Mouse (Mus musculus) limb, embryonic 11.5 days (tissue): ENCODE results near the gene Art2b. TPM values are rescaled to one million over a fixed set of nuclear protein-coding genes. Genes with fewer than 3 reads are reported as not detected.

Experiments used
- ATAC-seq: fragments of 200-750 bp; cut with Nextera tagmentation; 2 replicates; pipeline ENCODE4 v1.8.0; 2017; ENCODE audit warnings: low read depth; ENCODE audit not compliant: insufficient number of reproducible peaks, low FRiP score, low TSS enrichment
- DNase-seq: peaks from one replicate; pipeline ENCODE4 v3.0.0-alpha.2; 2015; ENCODE audit warnings: low spot score
- H3K27ac ChIP-seq: fragments of 300-500 bp; sonication (generic); replicated peaks from 2 replicates; pipeline ENCODE4 v1.5.1; 2014; ENCODE audit warnings: low read depth, mild to moderate bottlenecking, low read length
- H3K27me3 ChIP-seq: fragments of 300-500 bp; sonication (generic); 2 replicates; pipeline ENCODE4 v1.6.1; 2014; ENCODE audit warnings: mild to moderate bottlenecking, low read length, mixed read lengths; ENCODE audit not compliant: control insufficient read depth, insufficient read depth
- H3K36me3 ChIP-seq: fragments of 300-500 bp; sonication (generic); 2 replicates; pipeline ENCODE4 v1.6.1; 2014; ENCODE audit warnings: mild to moderate bottlenecking, low read length, moderate library complexity, mixed read lengths; ENCODE audit not compliant: control insufficient read depth, insufficient read depth
- H3K4me1 ChIP-seq: fragments of 300-500 bp; sonication (generic); 2 replicates; pipeline ENCODE4 v1.6.1; 2014; ENCODE audit warnings: low read length, mixed read lengths; ENCODE audit not compliant: control insufficient read depth, insufficient read depth
- H3K4me2 ChIP-seq: fragments of 300-500 bp; sonication (generic); 2 replicates; pipeline ENCODE4 v1.6.1; 2014; ENCODE audit warnings: low read depth, mild to moderate bottlenecking, moderate library complexity; ENCODE audit not compliant: severe bottlenecking
- H3K4me3 ChIP-seq: fragments of 300-500 bp; sonication (generic); 2 replicates; pipeline ENCODE4 v1.5.1; 2014; ENCODE audit warnings: low read depth, low read length
- H3K9ac ChIP-seq: fragments of 300-500 bp; sonication (generic); 2 replicates; pipeline ENCODE4 v1.6.1; 2014; ENCODE audit warnings: mild to moderate bottlenecking, low read length
- H3K9me3 ChIP-seq: fragments of 300-500 bp; sonication (generic); 2 replicates; pipeline ENCODE4 v1.6.1; 2016; ENCODE audit warnings: low read length; ENCODE audit not compliant: control insufficient read depth
- WGBS: fragments of 180-500 bp; shearing (Covaris S2); extraction: QIAGEN DNeasy Blood & Tissue Kit; methylation state at CpG from one replicate; pipeline ENCODE4 v1.1.7; 2014; 5-methylcytosine and 5-hydroxymethylcytosine counted together
- polyA plus RNA-seq: library from polyadenylated mRNA; unstranded; fragments of >200 nt; fragmentation: Nextera tagmentation; extraction: Ambion mirVana; gene quantifications from 2 replicates; pipeline ENCODE4 v1.2.1, GENCODE M21; 2014

Art2b gene
- polyA plus RNA-seq, 1 experiment from 2014 or later, result not detected

DNA sequence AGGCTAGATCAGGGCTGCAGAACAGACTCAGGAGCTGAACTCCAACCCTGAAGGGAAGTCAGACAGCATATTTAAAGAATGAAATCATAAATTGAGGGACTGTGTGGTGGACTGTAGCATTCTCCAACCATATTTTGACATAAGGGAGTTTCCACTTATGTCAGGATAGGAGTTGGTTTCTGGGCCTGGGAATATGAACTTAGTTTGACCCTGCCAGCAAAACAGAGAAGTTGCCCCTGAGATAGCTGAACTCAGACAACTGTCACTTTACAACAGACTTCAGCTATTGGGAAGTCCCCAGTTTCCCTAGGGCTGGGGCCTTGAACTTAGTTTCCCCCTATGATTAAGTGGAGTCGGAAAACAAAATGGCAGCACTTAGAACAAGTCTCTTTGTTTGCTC, 33.9 kb downstream of the Art2b start:
- H3K9ac ChIP-seq, result no peak overlapping the region
- no peaks in the 10 kb centered on the region for H3K9me3 ChIP-seq
- ATAC-seq (no peak), DNase-seq (no peak)
- H3K27me3 ChIP-seq, result no peaks in the 10 kb centered on the region
- 97% methylated on average over 1 of the region's 1 CpGs for WGBS
- H3K27ac ChIP-seq, result no peak overlapping the region
- no peaks in the 10 kb centered on the region for H3K36me3 ChIP-seq
- no peak overlapping the region for H3K4me3 ChIP-seq
- no peaks in the 10 kb centered on the region for H3K4me1 ChIP-seq
- no peak overlapping the region for H3K4me2 ChIP-seq

DNA sequence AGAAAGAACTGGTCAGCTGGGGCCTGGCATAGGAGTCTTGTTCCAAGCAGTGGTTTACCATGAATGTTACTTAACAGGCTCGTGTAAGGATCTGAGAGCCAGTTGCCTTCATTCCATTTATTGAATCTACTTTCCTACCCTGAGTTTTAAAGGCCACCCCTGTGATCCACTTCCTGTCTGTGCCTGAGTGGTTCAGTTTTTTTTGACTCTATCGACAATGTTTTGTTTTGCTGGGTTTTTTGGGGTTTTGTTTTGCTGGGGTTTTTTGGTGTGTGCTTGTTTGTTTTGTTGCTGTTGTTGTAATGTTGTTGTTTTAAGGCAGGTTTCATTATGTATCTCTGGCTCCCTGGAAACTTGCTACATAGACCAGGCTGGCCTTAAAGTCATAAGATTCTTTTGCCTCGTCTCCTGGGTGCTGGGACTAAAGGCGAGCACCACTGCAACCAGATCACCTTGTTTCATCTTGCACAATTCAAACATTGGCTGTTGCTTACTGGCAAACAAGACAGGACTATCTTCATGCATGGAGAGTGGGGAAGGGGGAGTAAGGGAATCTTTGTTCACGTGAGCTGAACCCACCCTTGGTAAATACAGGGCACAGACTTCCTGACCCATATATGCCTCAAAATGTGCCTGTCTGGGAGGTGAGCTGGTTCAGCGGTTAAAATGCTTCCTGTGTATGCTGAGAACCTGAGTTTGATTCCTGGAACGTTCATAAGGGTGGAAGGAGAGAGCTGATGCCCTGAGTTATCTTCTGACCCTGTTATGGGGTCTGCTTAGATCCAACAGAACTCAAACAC, 34.5 kb downstream of the Art2b start:
- WGBS, result 74% methylated on average over 7 of the region's 7 CpGs
- ATAC-seq (no peak), DNase-seq (no peak)
- no peaks in the 10 kb centered on the region for H3K4me1 ChIP-seq
- H3K27me3 ChIP-seq, result no peaks in the 10 kb centered on the region
- no peak overlapping the region for H3K4me3 ChIP-seq
- no peak overlapping the region for H3K4me2 ChIP-seq
- H3K9ac ChIP-seq, result no peak overlapping the region
- H3K27ac ChIP-seq, result no peak overlapping the region
- H3K9me3 ChIP-seq, result no peaks in the 10 kb centered on the region
- no peaks in the 10 kb centered on the region for H3K36me3 ChIP-seq

DNA sequence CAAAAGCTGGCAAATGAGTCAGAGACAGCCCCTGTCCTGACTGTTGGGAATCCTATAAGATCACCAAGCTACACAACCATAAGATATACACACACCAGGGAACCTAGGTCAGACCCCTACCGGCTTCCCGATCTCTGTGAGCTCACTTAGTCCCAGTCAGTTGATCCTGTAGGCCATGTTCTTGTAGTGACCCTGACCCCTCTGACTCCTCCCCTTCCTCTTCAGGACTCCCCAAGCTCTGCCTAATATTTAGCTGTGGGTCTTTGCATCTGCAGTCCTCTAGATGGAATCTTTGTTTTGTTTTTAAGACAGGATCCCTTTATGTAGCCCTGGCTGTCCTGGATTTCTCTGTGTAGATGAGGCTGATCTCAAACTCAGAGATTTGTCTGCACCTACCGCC, 36.1 kb downstream of the Art2b start:
- no peaks in the 10 kb centered on the region for H3K36me3 ChIP-seq
- ATAC-seq (no peak), DNase-seq (no peak)
- no peak overlapping the region for H3K9ac ChIP-seq
- no peak overlapping the region for H3K4me2 ChIP-seq
- no peaks in the 10 kb centered on the region for H3K9me3 ChIP-seq
- no peaks in the 10 kb centered on the region for H3K4me1 ChIP-seq
- no peak overlapping the region for H3K27ac ChIP-seq
- H3K4me3 ChIP-seq, result no peak overlapping the region
- 81% methylated on average over 3 of the region's 3 CpGs for WGBS
- H3K27me3 ChIP-seq, result no peaks in the 10 kb centered on the region

DNA sequence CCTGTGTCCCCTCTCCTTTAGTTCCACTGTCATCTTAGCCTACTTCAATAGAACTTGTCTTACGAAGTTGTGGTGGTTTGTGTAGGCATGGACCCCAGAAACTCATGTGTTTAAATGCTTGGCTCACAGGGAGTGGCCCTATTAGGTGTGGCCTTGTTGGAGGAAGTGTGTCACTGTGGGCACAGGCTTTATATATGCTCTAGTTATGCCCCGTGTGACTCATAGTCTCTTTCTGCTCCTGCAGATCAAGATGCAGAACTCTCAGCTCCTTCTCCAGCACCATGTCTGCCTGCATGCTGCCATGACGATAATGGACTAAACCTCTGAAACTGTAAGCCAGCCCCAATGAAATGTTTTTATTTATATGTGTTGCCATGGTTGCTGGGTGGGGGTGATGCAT, 37.7 kb downstream of the Art2b start:
- WGBS, result 78% methylated on average over 3 of the region's 3 CpGs
- DNase-seq, result no peak
- ATAC-seq, result no peak

DNA sequence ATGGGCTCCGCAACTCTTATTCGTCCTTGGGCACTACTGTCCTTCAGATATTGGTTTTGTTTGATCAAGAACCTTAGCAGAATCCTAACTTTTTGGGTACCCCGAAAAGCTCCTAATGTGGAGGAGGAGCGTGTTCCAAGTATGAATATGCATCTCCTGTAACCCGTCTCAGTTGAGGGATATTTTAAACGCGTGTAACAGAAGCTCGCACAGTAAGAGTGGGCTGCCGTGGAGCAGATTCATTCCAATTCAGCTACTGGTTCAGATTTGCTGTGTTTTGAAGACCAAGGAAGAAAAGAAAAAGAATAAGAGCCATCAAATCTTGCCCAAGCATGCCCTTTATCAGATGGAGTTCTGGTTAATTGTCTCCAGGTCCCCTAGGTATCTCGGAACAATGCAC, 43.7 kb downstream of the Art2b start:
- WGBS, result 76% methylated on average over 10 of the region's 10 CpGs
- H3K9me3 ChIP-seq, result no peaks in the 10 kb centered on the region
- no peak overlapping the region for H3K27ac ChIP-seq
- ATAC-seq (no peak), DNase-seq (no peak)
- no peaks in the 10 kb centered on the region for H3K27me3 ChIP-seq
- no peak overlapping the region for H3K4me2 ChIP-seq
- no peaks in the 10 kb centered on the region for H3K4me1 ChIP-seq
- no peaks in the 10 kb centered on the region for H3K36me3 ChIP-seq
- H3K4me3 ChIP-seq, result no peak overlapping the region
- H3K9ac ChIP-seq, result no peak overlapping the region

More for the DNA sequence above, 37.7 kb downstream of the Art2b start:
- Histone ChIP-seq H3K4me2 (no peak overlapping the region), H3K27ac (no peak overlapping the region), H3K9me3 (no peaks in the 10 kb centered on the region), H3K36me3 (no peaks in the 10 kb centered on the region), H3K4me3 (no peak overlapping the region), H3K27me3 (no peaks in the 10 kb centered on the region), H3K9ac (no peak overlapping the region), H3K4me1 (no peaks in the 10 kb centered on the region)

DNA sequence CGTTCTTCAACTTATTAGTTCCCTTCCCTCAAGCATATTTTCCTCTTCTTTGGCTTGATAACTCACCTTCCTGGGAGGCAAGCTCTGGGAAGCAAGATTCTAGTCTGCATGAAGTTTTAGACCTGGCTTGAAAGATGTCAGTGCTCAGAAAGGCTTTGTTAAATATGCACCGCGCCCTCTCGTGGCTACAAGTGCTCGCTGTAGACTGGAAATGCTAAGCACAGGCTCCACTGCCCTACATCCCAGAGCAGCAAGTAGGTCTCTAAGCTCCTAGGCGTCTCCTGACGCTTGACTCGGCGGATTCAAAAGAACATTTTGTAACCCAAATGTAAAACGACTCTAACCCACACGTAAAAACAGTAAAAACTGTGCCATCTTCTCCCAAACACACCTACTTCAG, 44.3 kb downstream of the Art2b start:
- Histone ChIP-seq H3K4me3 (no peak overlapping the region), H3K9me3 (no peaks in the 10 kb centered on the region), H3K9ac (no peak overlapping the region), H3K4me2 (no peak overlapping the region), H3K36me3 (no peaks in the 10 kb centered on the region), H3K4me1 (no peaks in the 10 kb centered on the region), H3K27ac (no peak overlapping the region), H3K27me3 (no peaks in the 10 kb centered on the region)
- no peak for ATAC-seq
- DNase-seq, result peak; percentile 81
- WGBS, result 3% methylated on average over 11 of the region's 11 CpGs

DNA sequence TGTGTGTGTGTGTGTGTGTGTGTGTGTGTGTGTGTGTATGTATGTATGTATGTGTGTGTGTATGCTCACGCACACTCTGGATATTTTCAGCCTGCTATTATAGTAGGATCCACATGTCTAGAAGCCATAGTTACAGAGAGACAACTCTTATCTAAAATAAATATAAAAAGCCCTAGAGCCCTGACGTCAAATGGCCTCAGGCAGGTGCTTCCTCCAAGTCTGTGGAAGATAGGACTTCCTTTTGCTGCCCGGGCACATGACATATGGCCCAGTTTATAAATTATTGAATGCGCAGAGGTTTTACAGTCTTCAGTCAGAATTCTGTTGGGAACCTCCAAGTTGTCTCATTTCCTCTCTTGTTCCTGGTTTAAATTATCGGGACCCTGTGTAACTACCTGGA, 44.7 kb downstream of the Art2b start:
- Histone ChIP-seq H3K27me3 (no peaks in the 10 kb centered on the region), H3K27ac (no peak overlapping the region), H3K9ac (no peak overlapping the region), H3K36me3 (no peaks in the 10 kb centered on the region), H3K4me1 (no peaks in the 10 kb centered on the region), H3K4me2 (no peak overlapping the region), H3K9me3 (no peaks in the 10 kb centered on the region), H3K4me3 (no peak overlapping the region)
- no peak for ATAC-seq
- DNase-seq, result no peak
- WGBS, result 69% methylated on average over 5 of the region's 5 CpGs

DNA sequence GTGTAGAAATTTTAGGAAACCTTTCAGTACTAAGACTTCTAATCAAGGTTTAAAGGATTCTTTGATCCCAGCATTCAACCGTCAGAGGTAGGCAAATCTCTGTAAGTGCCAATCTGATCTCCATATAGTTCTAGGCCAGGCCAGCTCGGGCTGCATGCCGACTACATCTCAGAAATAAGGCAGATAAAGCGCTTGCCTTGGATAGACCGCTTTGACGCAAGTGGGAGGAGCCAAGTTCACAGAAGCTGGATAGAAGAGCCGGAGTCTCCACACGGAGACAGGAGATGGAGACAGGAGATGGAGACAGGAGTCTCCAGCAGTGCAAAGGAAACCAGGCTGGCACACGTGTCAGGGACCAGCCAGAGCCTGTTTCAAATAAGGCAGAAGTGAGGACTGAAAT, 45.6 kb downstream of the Art2b start:
- 49% methylated on average over 9 of the region's 9 CpGs for WGBS
- H3K4me2 ChIP-seq, result no peak overlapping the region
- DNase-seq (no peak), ATAC-seq (no peak)
- H3K4me1 ChIP-seq, result no peaks in the 10 kb centered on the region
- no peaks in the 10 kb centered on the region for H3K36me3 ChIP-seq
- no peak overlapping the region for H3K9ac ChIP-seq
- H3K4me3 ChIP-seq, result no peak overlapping the region
- H3K27ac ChIP-seq, result no peak overlapping the region
- no peaks in the 10 kb centered on the region for H3K9me3 ChIP-seq
- H3K27me3 ChIP-seq, result no peaks in the 10 kb centered on the region
